Mouse (Mus musculus) embryonic facial prominence, embryonic 11.5 days (tissue): ENCODE measurements at regions not wholly inside any gene's neighbourhood (a gene's known extent, or its start where the extent isn't known, plus 50 kb on each side); places are given as distances from the start of the nearest gene placed in this dataset.
A peak's percentile ranks its signal among the peaks of the same experiment; 100 is the strongest.

Experiments used
- ATAC-seq: fragments of 200-750 bp; cut with Nextera tagmentation; replicated peaks from 2 replicates; pipeline ENCODE4 v1.8.0; 2017; ENCODE audit warnings: low read depth; ENCODE audit not compliant: insufficient number of reproducible peaks, low FRiP score, low TSS enrichment
- DNase-seq: peaks from one replicate; pipeline ENCODE4 v3.0.0-alpha.2; 2015; ENCODE audit warnings: low spot score
- H3K27ac ChIP-seq: fragments of 300-500 bp; sonication (generic); replicated peaks from 2 replicates; pipeline ENCODE4 v1.5.1; 2014; ENCODE audit warnings: mild to moderate bottlenecking, low read depth, low read length, control low read depth
- H3K27me3 ChIP-seq: fragments of 300-500 bp; sonication (generic); 2 replicates; pipeline ENCODE4 v1.6.1; 2014; ENCODE audit warnings: mild to moderate bottlenecking, low read length, moderate library complexity, mixed read lengths; ENCODE audit not compliant: control insufficient read depth, insufficient read depth
- H3K36me3 ChIP-seq: fragments of 300-500 bp; sonication (generic); replicated peaks from 2 replicates; pipeline ENCODE4 v1.6.1; 2014; ENCODE audit warnings: low read depth, mild to moderate bottlenecking, low read length, moderate library complexity, mixed read lengths; ENCODE audit not compliant: control insufficient read depth, insufficient read depth
- H3K4me1 ChIP-seq: fragments of 300-500 bp; sonication (generic); 2 replicates; pipeline ENCODE4 v1.6.1; 2014; ENCODE audit warnings: low read length, mixed read lengths; ENCODE audit not compliant: control insufficient read depth, insufficient read depth
- H3K4me2 ChIP-seq: fragments of 300-500 bp; sonication (generic); 2 replicates; pipeline ENCODE4 v1.6.1; 2014; ENCODE audit warnings: low read depth, mild to moderate bottlenecking, control low read depth, low read length, moderate library complexity
- H3K4me3 ChIP-seq: fragments of 300-500 bp; sonication (generic); 2 replicates; pipeline ENCODE4 v1.5.1; 2014; ENCODE audit warnings: low read depth, low read length, control low read depth
- H3K9ac ChIP-seq: fragments of 300-500 bp; sonication (generic); replicated peaks from 2 replicates; pipeline ENCODE4 v1.6.1; 2014; ENCODE audit warnings: mild to moderate bottlenecking, control low read depth, low read length
- H3K9me3 ChIP-seq: fragments of 300-500 bp; sonication (generic); replicated peaks from 2 replicates; pipeline ENCODE4 v1.6.1; 2016; ENCODE audit warnings: mild to moderate bottlenecking, low read length, inconsistent platforms, mixed read lengths; ENCODE audit not compliant: control insufficient read depth
- WGBS: fragments of 180-500 bp; shearing (Covaris S2); extraction: QIAGEN DNeasy Blood & Tissue Kit; methylation state at CpG from one replicate; pipeline ENCODE4 v1.1.7; 2014; 5-methylcytosine and 5-hydroxymethylcytosine counted together

DNA sequence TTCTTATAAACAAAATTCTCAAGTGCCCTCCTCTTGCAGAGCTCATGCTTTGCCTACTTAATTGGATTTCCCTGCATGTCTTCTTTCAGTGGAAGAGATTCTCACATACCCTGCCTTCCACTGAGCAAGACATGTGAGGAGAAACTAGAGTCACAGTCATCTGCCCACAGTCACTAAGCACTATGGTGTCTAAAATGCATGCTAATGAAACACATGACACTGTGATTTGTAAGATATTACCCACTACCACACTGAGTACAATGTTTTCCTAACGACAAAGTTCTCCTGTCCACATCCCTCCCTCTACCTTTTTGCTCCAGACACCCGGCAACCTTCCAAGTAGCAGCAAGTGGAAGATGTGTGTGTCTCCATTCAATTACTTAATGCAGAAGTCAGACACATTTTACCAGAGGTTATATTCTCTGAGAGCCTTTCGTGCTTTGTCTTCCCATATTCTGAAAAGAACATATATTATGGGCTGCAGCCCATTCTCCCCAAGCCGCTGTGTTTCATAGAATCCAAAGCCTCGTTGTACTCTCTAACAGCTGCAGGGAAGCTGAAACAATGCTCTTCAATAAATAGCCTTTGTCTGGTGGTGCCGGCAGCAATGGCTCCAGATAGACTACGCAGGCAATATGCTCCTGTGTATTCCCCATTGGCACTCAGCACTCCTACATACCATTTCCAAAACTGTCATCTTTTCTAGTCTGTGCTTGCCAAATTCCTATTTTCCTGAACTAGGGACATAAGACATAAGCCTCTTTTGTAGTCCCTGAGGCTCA is 670.7 kb downstream of the Poteg start:
- Histone ChIP-seq H3K27me3 (no peaks in the 10 kb centered on the region), H3K9ac (no peak overlapping the region), H3K4me1 (no peaks in the 10 kb centered on the region), H3K4me3 (no peak overlapping the region), H3K9me3 (no peaks in the 10 kb centered on the region), H3K36me3 (no peaks in the 10 kb centered on the region), H3K27ac (no peak overlapping the region), H3K4me2 (no peak overlapping the region)
- DNase-seq = no peak
- WGBS = 65% methylated on average over 7 of the region's 7 CpGs
- ATAC-seq = no peak

DNA sequence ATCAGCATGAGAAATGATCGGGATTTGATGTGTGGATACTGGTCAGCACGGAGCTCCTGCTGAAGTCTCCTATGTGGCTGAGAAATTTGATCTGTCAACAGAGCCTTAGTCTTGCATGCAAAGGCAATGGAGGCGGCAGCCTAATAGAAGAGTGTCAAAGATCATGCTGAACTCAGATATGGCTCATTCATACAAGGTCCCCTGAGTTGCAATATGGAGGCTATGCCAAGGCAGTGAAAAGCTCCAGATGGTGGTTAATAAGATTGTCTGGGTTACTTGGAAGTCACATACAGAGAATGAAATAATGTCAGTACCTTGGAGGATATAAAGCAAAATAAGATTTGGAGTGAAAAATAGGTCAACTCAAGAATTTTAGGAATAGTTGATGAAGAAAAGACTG is 677.6 kb downstream of the Poteg start:
- Histone ChIP-seq H3K27ac (no peak overlapping the region), H3K36me3 (no peaks in the 10 kb centered on the region), H3K9ac (no peak overlapping the region), H3K4me2 (no peak overlapping the region), H3K4me3 (no peak overlapping the region), H3K9me3 (no peaks in the 10 kb centered on the region), H3K4me1 (no peaks in the 10 kb centered on the region), H3K27me3 (no peaks in the 10 kb centered on the region)
- 54% methylated on average over 3 of the region's 3 CpGs for WGBS
- no peak for DNase-seq
- no peak for ATAC-seq

- 53% methylated on average over 3 of the region's 3 CpGs for WGBS
- H3K36me3 ChIP-seq = no peaks in the 10 kb centered on the region
- H3K9me3 ChIP-seq = no peaks in the 10 kb centered on the region
- no peak overlapping the region for H3K27ac ChIP-seq
- no peaks in the 10 kb centered on the region for H3K4me1 ChIP-seq
- no peak overlapping the region for H3K4me3 ChIP-seq
- H3K9ac ChIP-seq = no peak overlapping the region
- H3K27me3 ChIP-seq = no peaks in the 10 kb centered on the region
- H3K4me2 ChIP-seq = no peak overlapping the region
- ATAC-seq = no peak
- no peak for DNase-seq
Measured at GRCm38 (mm10) chr8:28141916-28142315, 694.4 kb downstream of the Poteg start.

- no peak overlapping the region for H3K4me3 ChIP-seq
- DNase-seq (peak; percentile 55), ATAC-seq (no peak)
- no peaks in the 10 kb centered on the region for H3K36me3 ChIP-seq
- WGBS = 78% methylated on average over 14 of the region's 14 CpGs
- H3K4me2 ChIP-seq = no peak overlapping the region
- H3K4me1 ChIP-seq = no peaks in the 10 kb centered on the region
- H3K27me3 ChIP-seq = no peaks in the 10 kb centered on the region
- H3K27ac ChIP-seq = no peak overlapping the region
- no peak overlapping the region for H3K9ac ChIP-seq
- no peaks in the 10 kb centered on the region for H3K9me3 ChIP-seq
Measured at GRCm38 (mm10) chr8:28148599-28149452, 701.4 kb downstream of the Poteg start.

DNA sequence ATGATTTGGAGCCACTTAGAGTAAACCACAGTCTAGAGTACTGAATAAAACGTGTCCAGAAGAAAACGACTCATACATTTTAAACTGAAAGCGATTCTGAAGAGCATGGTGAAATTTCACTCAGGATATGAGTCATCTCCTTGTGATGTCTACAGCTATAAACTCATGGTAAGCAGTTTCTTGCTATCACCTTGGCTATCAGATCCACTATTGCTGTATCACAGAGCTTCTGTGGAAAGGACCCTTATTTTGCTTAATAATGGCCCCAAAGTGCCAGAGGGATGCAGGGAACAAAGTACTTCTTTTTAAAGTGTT is 701.9 kb downstream of the Poteg start:
- no peak for DNase-seq
- 80% methylated on average over 3 of the region's 3 CpGs for WGBS
- no peaks in the 10 kb centered on the region for H3K27me3 ChIP-seq

DNA sequence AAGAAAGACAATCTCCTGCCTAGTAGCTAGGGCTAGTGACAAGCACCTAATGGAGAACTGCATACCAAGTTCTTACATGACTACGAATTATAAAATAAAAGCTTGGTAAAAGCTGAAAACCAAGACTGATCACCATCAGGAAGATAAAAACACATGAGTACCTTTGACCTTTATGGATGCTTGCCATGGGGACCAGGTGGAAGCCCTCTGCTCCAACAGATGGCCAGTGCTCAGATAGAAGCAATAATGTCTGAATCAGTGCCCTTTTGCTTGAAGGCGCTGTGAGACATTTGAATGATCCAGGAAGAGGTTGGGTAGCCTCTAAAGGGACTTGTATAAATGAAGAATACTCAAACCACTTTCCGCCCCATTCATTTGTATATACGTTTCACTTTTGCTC is 713.2 kb downstream of the Poteg start:
- H3K36me3 ChIP-seq = no peaks in the 10 kb centered on the region
- no peaks in the 10 kb centered on the region for H3K9me3 ChIP-seq
- WGBS = 89% methylated on average over 4 of the region's 4 CpGs
- no peak for ATAC-seq
- no peak overlapping the region for H3K27ac ChIP-seq
- no peak for DNase-seq
- no peaks in the 10 kb centered on the region for H3K27me3 ChIP-seq
- no peak overlapping the region for H3K9ac ChIP-seq
- H3K4me3 ChIP-seq = no peak overlapping the region
- H3K4me2 ChIP-seq = no peak overlapping the region
- no peaks in the 10 kb centered on the region for H3K4me1 ChIP-seq

More for the DNA sequence above, 701.9 kb downstream of the Poteg start:
- Histone ChIP-seq H3K4me1 (no peaks in the 10 kb centered on the region), H3K36me3 (no peaks in the 10 kb centered on the region), H3K9ac (no peak overlapping the region), H3K27ac (no peak overlapping the region), H3K4me3 (no peak overlapping the region), H3K9me3 (no peaks in the 10 kb centered on the region), H3K4me2 (no peak overlapping the region)
- no peak for ATAC-seq

- no peaks in the 10 kb centered on the region for H3K27me3 ChIP-seq
- H3K4me3 ChIP-seq = no peak overlapping the region
- DNase-seq (peak; percentile 50), ATAC-seq (peak; percentile 72)
- H3K36me3 ChIP-seq = no peaks in the 10 kb centered on the region
- no peak overlapping the region for H3K27ac ChIP-seq
- no peak overlapping the region for H3K9ac ChIP-seq
- 22% methylated on average over 1 of the region's 1 CpGs for WGBS
- H3K4me1 ChIP-seq = no peaks in the 10 kb centered on the region
- H3K9me3 ChIP-seq = no peaks in the 10 kb centered on the region
- H3K4me2 ChIP-seq = no peak overlapping the region
Measured at GRCm38 (mm10) chr8:28168036-28168435, 720.6 kb downstream of the Poteg start.

DNA sequence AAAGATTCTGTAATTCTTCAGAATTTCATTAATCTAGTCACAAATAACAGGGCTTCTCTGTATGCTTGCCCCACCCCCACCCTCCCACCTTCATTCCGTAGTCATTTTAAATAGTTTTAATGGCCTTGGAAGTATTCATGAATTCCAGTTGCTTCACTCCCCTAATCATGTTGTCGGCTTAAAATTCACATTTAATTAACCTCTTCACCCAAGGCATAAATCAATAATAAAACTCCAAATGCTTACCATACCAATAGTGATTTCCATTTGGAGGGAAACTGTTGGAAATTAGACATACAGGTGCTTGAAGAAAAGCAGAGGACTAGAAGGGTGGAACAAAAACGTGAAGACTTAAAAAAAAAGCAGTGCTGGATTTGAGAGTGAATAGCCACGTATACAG is 724.0 kb downstream of the Poteg start:
- 44% methylated on average over 4 of the region's 4 CpGs for WGBS
- no peaks in the 10 kb centered on the region for H3K4me1 ChIP-seq
- H3K27ac ChIP-seq = no peak overlapping the region
- H3K36me3 ChIP-seq = no peaks in the 10 kb centered on the region
- no peaks in the 10 kb centered on the region for H3K9me3 ChIP-seq
- no peak overlapping the region for H3K9ac ChIP-seq
- DNase-seq (no peak), ATAC-seq (no peak)
- H3K4me2 ChIP-seq = no peak overlapping the region
- H3K4me3 ChIP-seq = no peak overlapping the region
- H3K27me3 ChIP-seq = no peaks in the 10 kb centered on the region
